Mouse (Mus musculus): ENCODE data around the gene Qk.

DNA sequence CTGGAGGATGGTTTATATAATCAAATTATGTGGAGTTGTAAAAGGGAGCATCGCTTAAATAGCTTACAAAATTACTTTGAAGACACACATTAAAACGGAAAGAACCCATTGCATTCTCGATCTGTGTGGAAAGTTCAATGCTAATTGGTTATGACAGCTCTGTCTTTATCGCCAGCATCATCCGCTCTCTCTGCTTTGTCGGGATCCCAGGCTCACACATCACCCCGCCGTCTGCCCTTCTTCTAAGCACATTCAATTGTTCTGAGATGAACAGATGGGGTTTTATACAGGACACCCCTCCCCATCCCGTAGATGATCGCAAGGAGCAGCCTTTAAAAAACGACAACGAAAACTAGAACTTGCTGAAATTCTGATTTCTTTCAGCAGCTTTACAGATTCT, 37.7 kb upstream of the Qk start:
- no peak for TF ChIP-seq MAFK (IDR thresholded peaks at IDR 0.05; ENCODE audit: insufficient read depth, low read depth, low read length)
- TF ChIP-seq ZC3H11A (IDR thresholded peaks at IDR 0.05; ENCODE audit: borderline replicate concordance, low read depth, low read length), result no peak
- TF ChIP-seq CHD2 (IDR thresholded peaks at IDR 0.05; ENCODE audit: low read depth, low read length), result no peak
- TF ChIP-seq HCFC1 (IDR thresholded peaks at IDR 0.05; ENCODE audit: borderline replicate concordance, insufficient read depth, low read length), result no peak
- TF ChIP-seq ZNF384 (IDR thresholded peaks at IDR 0.05; ENCODE audit: low read depth, low read length), result no peak

Data from ES-E14 (cell line).